Mouse (Mus musculus): ENCODE results near the gene Smarcb1.

Smarcb1 gene

GRCm38 (mm10) chr10:75856155-75856907 lies 65.1 kb downstream of the Smarcb1 start:
- no peak for DNase-seq (ENCODE audit: extremely low spot score)

GRCm38 (mm10) chr10:75855416-75855981 lies 65.9 kb downstream of the Smarcb1 start:
- DNase-seq (ENCODE audit: extremely low spot score) = no peak

GRCm38 (mm10) chr10:75854791-75855190 lies 66.6 kb downstream of the Smarcb1 start:
- no peak for DNase-seq (ENCODE audit: extremely low spot score)

- DNase-seq (ENCODE audit: extremely low spot score) = no peak
These were observed 67.3 kb downstream of the Smarcb1 start for GRCm38 (mm10) chr10:75854096-75854495.

GRCm38 (mm10) chr10:75853452-75853851 lies 68.0 kb downstream of the Smarcb1 start:
- peak; percentile 79 for DNase-seq (ENCODE audit: extremely low spot score)

- DNase-seq (ENCODE audit: extremely low spot score) = no peak
These were observed 68.8 kb downstream of the Smarcb1 start for GRCm38 (mm10) chr10:75852539-75853125.

GRCm38 (mm10) chr10:75851681-75852080 lies 69.7 kb downstream of the Smarcb1 start:
- no peak for DNase-seq (ENCODE audit: extremely low spot score)

GRCm38 (mm10) chr10:75851076-75851475 lies 70.3 kb downstream of the Smarcb1 start:
- no peak for DNase-seq (ENCODE audit: extremely low spot score)

GRCm38 (mm10) chr10:75848382-75848781 lies 73.0 kb downstream of the Smarcb1 start:
- DNase-seq (ENCODE audit: extremely low spot score) = no peak
